Mouse (Mus musculus) E14TG2a.4 (cell line): ENCODE measurements around the gene Uba6.

Experiments
- CTCF ChIP-seq: conservative IDR thresholded peaks from 2 replicates; pipeline ENCODE4 v1.5.1; 2014; ENCODE audit warnings: low read length
- NANOG ChIP-seq: IDR thresholded peaks from 2 replicates; pipeline ENCODE4 v1.6.1; 2014; ENCODE audit warnings: borderline replicate concordance, low read length, mixed read lengths
- POU5F1 ChIP-seq: IDR thresholded peaks from 2 replicates; pipeline ENCODE4 v1.6.1; 2014; ENCODE audit warnings: low read length, borderline replicate concordance

DNA sequence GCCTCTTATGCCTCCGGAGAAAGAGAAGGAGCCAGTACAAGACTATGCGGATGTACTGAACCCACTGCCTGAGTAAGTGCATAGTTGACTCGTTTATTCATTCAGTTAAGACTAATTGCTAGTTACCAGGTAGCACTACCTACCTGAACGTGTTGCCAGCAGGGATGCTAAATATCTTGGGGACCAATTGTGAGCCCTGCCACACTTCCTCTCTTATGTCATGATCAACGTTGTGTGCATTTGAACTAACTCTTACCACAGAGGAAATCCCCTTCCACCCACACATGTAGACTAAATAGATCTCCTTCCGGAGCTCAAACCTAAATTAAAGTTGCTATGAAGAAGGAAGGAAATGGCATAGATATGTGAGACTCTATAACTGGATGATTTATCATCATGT, 85.9 kb downstream of the Uba6 start:
- no peak for TF ChIP-seq CTCF
- TF ChIP-seq POU5F1: no peak
- no peak for TF ChIP-seq NANOG
